Comparison of ENCODE assay signal across 16 mouse cellular contexts in the genomic region with DNA sequence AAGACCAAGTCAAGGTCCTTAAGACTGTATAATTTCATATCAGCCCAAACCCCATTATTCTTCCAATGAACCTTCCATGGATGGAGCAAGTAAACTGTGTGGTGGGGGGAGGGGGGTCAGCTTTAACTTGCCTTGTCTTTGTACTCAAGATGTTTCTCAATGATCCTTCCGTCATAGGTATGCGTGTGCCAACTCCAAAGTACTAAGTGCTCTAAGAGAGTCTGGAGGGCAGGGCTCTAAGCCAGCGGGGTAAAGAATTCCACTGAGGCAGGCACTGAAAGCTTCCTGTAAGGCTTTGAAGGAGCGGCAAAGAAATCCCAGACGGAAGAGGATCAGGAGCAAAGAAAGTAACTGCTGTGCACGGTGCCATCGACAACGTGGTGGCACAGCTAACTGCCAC. TPM values are rescaled to one million over a fixed set of nuclear protein-coding genes. Genes with fewer than 3 reads are reported as not detected.
A peak's percentile ranks its signal among the peaks of the same experiment; 100 is the strongest.
DNase-seq lines count a peak whose midpoint lies in the region; ATAC-seq and TF ChIP-seq lines count a peak whose summit lies in the region.
"Had no signal": no experiment of that assay in that cellular context is flagged by ENCODE, and none has a peak within 500 bp of the region (broad histone marks: within the 10 kb centered on the region; RNA-seq: fewer than 3 reads in every experiment).

No protein-coding gene starts in this region.

- WGBS in hindbrain, embryonic 16.5 days = 70% methylated on average over 8 of the region's 8 CpGs
- WGBS in neural tube, embryonic 15.5 days = 67% methylated on average over 8 of the region's 8 CpGs

- H3K9me3 ChIP-seq in hindbrain, embryonic 16.5 days (ENCODE audit: control insufficient read depth, low read length) = no peaks in the 10 kb centered on the region
- H3K9me3 ChIP-seq in neural tube, embryonic 15.5 days (replicated peaks) = no peaks in the 10 kb centered on the region
- H3K9me3 ChIP-seq: heart, embryonic 10.5 days had no signal

- H3K4me3 ChIP-seq in left cerebral cortex, adult 2 months = peak overlapping the region; percentile 74
- peak overlapping the region; percentile 68 for H3K4me3 ChIP-seq in hindbrain, embryonic 16.5 days (ENCODE audit: low read length)
- H3K4me3 ChIP-seq in neural tube, embryonic 15.5 days (replicated peaks) = peak overlapping the region; percentile 63
- H3K4me3 ChIP-seq: heart, embryonic 10.5 days had no signal

- no peak for DNase-seq in left cerebral cortex, adult 2 months (ENCODE audit: extremely low spot score in 1 of 2, low spot score in 2 of 2)
- no peak for DNase-seq in left cerebral cortex, adult 9 months (ENCODE audit: low spot score in 2 of 2)
- peak; percentile 32 for DNase-seq in lung, postnatal 10 days
- DNase-seq in gastrocnemius, adult 18-20 months (ENCODE audit: low spot score) = no peak
- no peak for DNase-seq in thymus, postnatal 36 days
- DNase-seq: adrenal gland, adult 2 months; layer of hippocampus, adult 9-11 months had no signal

- peak overlapping the region; percentile 57 for H3K4me2 ChIP-seq in hindbrain, embryonic 16.5 days (ENCODE audit: low read length)
- H3K4me2 ChIP-seq in neural tube, embryonic 15.5 days = peak overlapping the region; percentile 69

- no peak for TF ChIP-seq CTCF in left cerebral cortex, adult 2 months (IDR thresholded peaks at IDR 0.05)

- H3K27me3 ChIP-seq in hindbrain, embryonic 16.5 days (replicated peaks; ENCODE audit: control insufficient read depth, insufficient read depth, low read length) = no peaks in the 10 kb centered on the region
- H3K27me3 ChIP-seq in neural tube, embryonic 15.5 days (replicated peaks) = no peaks in the 10 kb centered on the region

- H3K27ac ChIP-seq in left cerebral cortex, adult 2 months = no peak overlapping the region
- peak overlapping the region; percentile 91; the same call in 1 of the 2 replicates for H3K27ac ChIP-seq in hindbrain, embryonic 16.5 days (ENCODE audit: low read depth, low read length)
- peak overlapping the region; percentile 94 for H3K27ac ChIP-seq in neural tube, embryonic 15.5 days (replicated peaks)
- H3K27ac ChIP-seq: heart, embryonic 10.5 days had no signal

- H3K9ac ChIP-seq in hindbrain, embryonic 16.5 days (ENCODE audit: low read depth, low read length) = peak overlapping the region; percentile 43
- H3K9ac ChIP-seq in neural tube, embryonic 15.5 days (replicated peaks) = 0 out of 2 replicates have a peak overlapping the region, but pooled peaks have one; percentile 78

- intact Hi-C loops in left cerebral cortex, adult 2 months (cut with DNase I) = loop anchor here (5.0 to 10.0 kb wide), 3 partner anchors 79 to 286 kb away; no protein-coding TSS in a partner anchor

- peaks cover 8% of the 10 kb centered on the region; the same call in 1 of the 2 replicates for H3K4me1 ChIP-seq in hindbrain, embryonic 16.5 days (ENCODE audit: control insufficient read depth, insufficient read depth, low read depth, low read length)
- H3K4me1 ChIP-seq in neural tube, embryonic 15.5 days = peaks cover 11% of the 10 kb centered on the region

- no peaks in the 10 kb centered on the region for H3K36me3 ChIP-seq in hindbrain, embryonic 16.5 days (ENCODE audit: control insufficient read depth, insufficient read depth, low read length)
- H3K36me3 ChIP-seq in neural tube, embryonic 15.5 days = no peaks in the 10 kb centered on the region
- H3K36me3 ChIP-seq: heart, embryonic 10.5 days had no signal

- no peak for ATAC-seq in hindbrain, embryonic 16.5 days
- ATAC-seq in neural tube, embryonic 15.5 days (ENCODE audit: low FRiP score) = no peak

RNA-seq across cellular contexts. Expression of gene Arfgef3, which starts 2.7 kb away (rescaled TPM):
- total RNA-seq in left cerebral cortex, adult 2 months (2021) = 100 to 1,000 TPM; 106 to 111 TPM
- 6.3 and 6.5 TPM in 2 replicates for polyA plus RNA-seq in hindbrain, embryonic 16.5 days (2015; fragmentation: Nextera tagmentation; extraction: Ambion mirVana)
- 6.4 and 7.4 TPM in 2 replicates for polyA plus RNA-seq in neural tube, embryonic 15.5 days (2015; fragmentation: Nextera tagmentation; extraction: Ambion mirVana)
- total RNA-seq in gastrocnemius, adult 18-20 months (2021) = under 1 TPM; 0.05 to 0.12 TPM

RNA-seq across cellular contexts. Expression of gene Gm4922, which starts 45.6 kb away (rescaled TPM):
- total RNA-seq in left cerebral cortex, adult 2 months (2021) = not detected
- polyA plus RNA-seq in hindbrain, embryonic 16.5 days (2015; fragmentation: Nextera tagmentation; extraction: Ambion mirVana) = 0.48 and 0.55 TPM in 2 replicates
- polyA plus RNA-seq in neural tube, embryonic 15.5 days (2015; fragmentation: Nextera tagmentation; extraction: Ambion mirVana) = 0.28 and 0.50 TPM in 2 replicates
- not detected for total RNA-seq in gastrocnemius, adult 18-20 months (2021)
- total RNA-seq: adrenal gland, adult 2 months; gastrocnemius, adult 8-10 months; hematopoietic stem cell, adult 5-6 weeks had no signal
- polyA plus RNA-seq: adrenal gland, adult 2 months; heart, embryonic 10.5 days; kidney, embryonic 14.5 days; limb, embryonic 11.5 days; liver, embryonic 16.5 days; small intestine, adult 2 months had no signal

Comparison
In these comparisons a context has a peak if more than half of its experiments do, and no peak if none do; other contexts are left out.
1. RNA of gene Arfgef3, which starts 2.7 kb away (total RNA-seq): 106 to 111 TPM in left cerebral cortex, adult 2 months; 0.05 to 0.12 TPM in gastrocnemius, adult 18-20 months; every median in the first group is over 10 times any median in the second.
2. Peak in every context shown above with its lines, with median percentiles within 50 percentile points of each other: H3K4me3 ChIP-seq.